Mouse (Mus musculus) left cerebral cortex, postnatal 14 days (tissue): ENCODE measurements at regions not wholly inside any gene's neighbourhood (a gene's known extent, or its start where the extent isn't known, plus 50 kb on each side); places are given as distances from the start of the nearest gene placed in this dataset.
A peak's percentile ranks its signal among the peaks of the same experiment; 100 is the strongest.

Source experiments
- DNase-seq, 2 experiments: peaks; one replicate each; pipeline ENCODE4 v3.0.0; 2021 to 2022; ENCODE audit warnings: low spot score in 2 of 2, mixed read lengths in 1 of 2
- intact Hi-C: fragments of 180-260 bp; cut with DNase I; formaldehyde crosslinking; loops from one replicate; pipeline ENCODE4 v1.15.1; 2025

- no peak for DNase-seq
- intact Hi-C loops, result no loop called here
Measured at GRCm38 (mm10) chr2:51349614-51350013, 200.7 kb upstream of the Rnd3 start.

GRCm38 (mm10) chr2:51348774-51349173 is 199.9 kb upstream of the Rnd3 start:
- DNase-seq, result no peak
- intact Hi-C loops, result no loop called here

- intact Hi-C loops, result no loop called here
- no peak for DNase-seq
Measured at GRCm38 (mm10) chr2:51347086-51347485, 198.2 kb upstream of the Rnd3 start.

GRCm38 (mm10) chr2:51342421-51342820 is 193.5 kb upstream of the Rnd3 start:
- intact Hi-C loops, result no loop called here
- DNase-seq, result no peak

- intact Hi-C loops, result no loop called here
- DNase-seq, result peak in 1 of 2 experiments; percentile 3
Measured at GRCm38 (mm10) chr2:51334437-51334836, 185.5 kb upstream of the Rnd3 start.

- DNase-seq, result no peak
- intact Hi-C loops, result no loop called here
Measured at GRCm38 (mm10) chr2:51327081-51327480, 178.2 kb upstream of the Rnd3 start.

GRCm38 (mm10) chr2:51321676-51322075 is 172.8 kb upstream of the Rnd3 start:
- intact Hi-C loops, result no loop called here
- DNase-seq, result no peak

- no peak for DNase-seq
Measured at GRCm38 (mm10) chr2:51316452-51316851, 167.5 kb upstream of the Rnd3 start.

GRCm38 (mm10) chr2:51313414-51313813 is 164.5 kb upstream of the Rnd3 start:
- intact Hi-C loops, result no loop called here
- DNase-seq, result no peak

More at GRCm38 (mm10) chr2:51316452-51316851, 167.5 kb upstream of the Rnd3 start:
- intact Hi-C loops, result no loop called here

- DNase-seq, result no peak
- intact Hi-C loops, result no loop called here
Measured at GRCm38 (mm10) chr2:51306257-51306656, 157.3 kb upstream of the Rnd3 start.

GRCm38 (mm10) chr2:51305411-51305810 is 156.5 kb upstream of the Rnd3 start:
- DNase-seq, result no peak
- intact Hi-C loops, result no loop called here

- intact Hi-C loops, result no loop called here
- DNase-seq, result no peak
Measured at GRCm38 (mm10) chr2:51304694-51305093, 155.8 kb upstream of the Rnd3 start.

- DNase-seq, result no peak
- intact Hi-C loops, result no loop called here
Measured at GRCm38 (mm10) chr2:51290659-51291260, 141.8 kb upstream of the Rnd3 start.

- no peak for DNase-seq
- intact Hi-C loops, result no loop called here
Measured at GRCm38 (mm10) chr2:51288678-51289077, 139.8 kb upstream of the Rnd3 start.

- DNase-seq, result no peak
- intact Hi-C loops, result no loop called here
Measured at GRCm38 (mm10) chr2:51285632-51286031, 136.7 kb upstream of the Rnd3 start.

GRCm38 (mm10) chr2:51284781-51285225 is 135.9 kb upstream of the Rnd3 start:
- peak; percentile 8 to 11 for DNase-seq

GRCm38 (mm10) chr2:51279396-51280045 is 130.6 kb upstream of the Rnd3 start:
- intact Hi-C loops, result no loop called here
- no peak for DNase-seq

More at GRCm38 (mm10) chr2:51284781-51285225, 135.9 kb upstream of the Rnd3 start:
- intact Hi-C loops, result no loop called here

- intact Hi-C loops, result no loop called here
- no peak for DNase-seq
Measured at GRCm38 (mm10) chr2:51278824-51279223, 129.9 kb upstream of the Rnd3 start.

- no peak for DNase-seq
- intact Hi-C loops, result no loop called here
Measured at GRCm38 (mm10) chr2:51278356-51278755, 129.4 kb upstream of the Rnd3 start.

GRCm38 (mm10) chr2:51276591-51276990 is 127.7 kb upstream of the Rnd3 start:
- intact Hi-C loops, result no loop called here
- no peak for DNase-seq

- DNase-seq, result no peak
- intact Hi-C loops, result no loop called here
Measured at GRCm38 (mm10) chr2:51273300-51273699, 124.4 kb upstream of the Rnd3 start.
